ENCODE assay signal across 8 mouse cellular contexts in the genomic region with DNA sequence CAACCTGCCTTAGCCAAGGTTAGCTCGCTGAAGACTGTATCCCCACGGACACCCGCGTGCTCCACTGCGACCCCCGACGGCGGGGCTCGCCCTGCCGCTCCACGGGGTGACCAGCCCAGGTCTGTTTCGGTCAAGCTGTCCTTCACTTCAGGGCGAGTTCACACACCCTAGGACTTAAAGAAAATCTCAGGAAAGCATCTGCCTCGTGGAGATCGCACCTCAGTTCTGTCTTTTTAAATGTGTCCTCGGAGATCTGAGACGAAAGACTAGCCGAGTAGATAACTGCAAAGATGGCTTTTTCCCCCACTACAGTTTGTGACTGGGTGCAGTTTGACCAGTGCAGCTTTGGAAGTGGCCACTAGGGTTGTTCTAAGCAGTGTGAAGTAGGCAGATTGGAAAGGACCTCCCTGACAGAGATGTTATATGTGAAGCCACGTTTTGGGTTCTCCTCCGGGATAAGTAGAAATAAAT. TPM values are rescaled to one million over a fixed set of nuclear protein-coding genes. Genes with fewer than 3 reads are reported as not detected.
DNase-seq lines count a peak whose midpoint lies in the region; ATAC-seq and TF ChIP-seq lines count a peak whose summit lies in the region.

No protein-coding gene starts in this region.

- no peaks in the 10 kb centered on the region for H3K36me3 ChIP-seq in ES-E14 (ENCODE audit: control insufficient read depth, insufficient read depth, low read length, poor library complexity, severe bottlenecking)
- no peaks in the 10 kb centered on the region for H3K36me3 ChIP-seq in forebrain, postnatal 0 days (ENCODE audit: insufficient read depth)
- H3K36me3 ChIP-seq in liver, postnatal 0 days (replicated peaks; ENCODE audit: insufficient read depth, low read length) = no peaks in the 10 kb centered on the region
- H3K36me3 ChIP-seq in neural tube, embryonic 12.5 days = no peaks in the 10 kb centered on the region
- no peaks in the 10 kb centered on the region for H3K36me3 ChIP-seq in testis, adult 2 months (ENCODE audit: control insufficient read depth, insufficient read depth, low read length)

- TF ChIP-seq EP300 in liver, postnatal 0 days (IDR thresholded peaks at IDR 0.05; ENCODE audit: low read depth) = no peak

- peak; percentile 58 for ATAC-seq in forebrain, postnatal 0 days
- peak; percentile 66 for ATAC-seq in liver, postnatal 0 days
- ATAC-seq in neural tube, embryonic 12.5 days (ENCODE audit: low FRiP score, low read depth) = peak; percentile 63

- peak; percentile 37 for DNase-seq in ES-E14 (ENCODE audit: low read depth, low spot score)
- peak; percentile 40 for DNase-seq in c-Kit-positive CD71-positive TER-119-positive erythroid progenitor cells, embryonic 14.5 days (ENCODE audit: low spot score)
- DNase-seq in forebrain, postnatal 0 days = peak; percentile 71
- DNase-seq in heart, postnatal 36 days = peak; percentile 36 to 44
- peak; percentile 71 for DNase-seq in layer of hippocampus, adult 11-12 months (ENCODE audit: low spot score)
- peak; percentile 54 for DNase-seq in liver, postnatal 0 days

- H3K4me3 ChIP-seq in ES-E14 (ENCODE audit: insufficient read depth in 1 of 2, low read depth in 1 of 2, low read length in 2 of 2, poor library complexity in 1 of 2, severe bottlenecking in 1 of 2) = peak overlapping the region; percentile 66 to 81
- peak overlapping the region; percentile 71 for H3K4me3 ChIP-seq in forebrain, postnatal 0 days (ENCODE audit: low read depth, low read length)
- peak overlapping the region; percentile 77 for H3K4me3 ChIP-seq in liver, postnatal 0 days (ENCODE audit: low read depth, low read length)
- H3K4me3 ChIP-seq in neural tube, embryonic 12.5 days = peak overlapping the region; percentile 56
- H3K4me3 ChIP-seq in testis, adult 2 months (ENCODE audit: control insufficient read depth, low read depth, low read length) = peak overlapping the region; percentile 82

- 2% methylated on average over 20 of the region's 20 CpGs for WGBS in forebrain, postnatal 0 days
- WGBS in liver, postnatal 0 days (ENCODE audit: insufficient replicate concordance) = 3% methylated on average over 20 of the region's 20 CpGs
- 3% methylated on average over 20 of the region's 20 CpGs for whole genome bisulfite sequencing in neural tube, embryonic 12.5 days

- H3K9me3 ChIP-seq in ES-E14 (ENCODE audit: control insufficient read depth, insufficient read depth, low read depth, low read length) = no peaks in the 10 kb centered on the region
- H3K9me3 ChIP-seq in forebrain, postnatal 0 days (ENCODE audit: low read length) = no peaks in the 10 kb centered on the region
- H3K9me3 ChIP-seq in liver, postnatal 0 days (ENCODE audit: low read length) = no peaks in the 10 kb centered on the region
- no peaks in the 10 kb centered on the region for H3K9me3 ChIP-seq in neural tube, embryonic 12.5 days

- peaks cover 0 to 4% of the 10 kb centered on the region in 2 experiments; a peak in 1 of 4 replicates for H3K4me1 ChIP-seq in ES-E14 (ENCODE audit: control insufficient read depth in 2 of 2, insufficient read depth in 2 of 2, low read length in 2 of 2, poor library complexity in 1 of 2)
- no peaks in the 10 kb centered on the region; the same call in 1 of the 2 replicates for H3K4me1 ChIP-seq in forebrain, postnatal 0 days (ENCODE audit: insufficient read depth)
- peaks cover 6% of the 10 kb centered on the region; the same call in 1 of the 2 replicates for H3K4me1 ChIP-seq in liver, postnatal 0 days (ENCODE audit: insufficient read depth)
- H3K4me1 ChIP-seq in neural tube, embryonic 12.5 days = no peaks in the 10 kb centered on the region; the same call in 1 of the 2 replicates
- peaks cover 2% of the 10 kb centered on the region for H3K4me1 ChIP-seq in testis, adult 2 months (ENCODE audit: control insufficient read depth, insufficient read depth, low read length)

- in situ Hi-C loops in ES-E14 (cut with MboI; ENCODE audit: low sequenced_read_pairs in 2 of 2, unreplicated experiment in 2 of 2) = no loop called here

- no peak overlapping the region for H3K27ac ChIP-seq in ES-E14 (ENCODE audit: insufficient read depth, low read depth, low read length, poor library complexity, severe bottlenecking)
- peak overlapping the region; percentile 85 for H3K27ac ChIP-seq in forebrain, postnatal 0 days (ENCODE audit: low read depth, low read length)
- H3K27ac ChIP-seq in liver, postnatal 0 days (ENCODE audit: low read depth) = peak overlapping the region; percentile 66
- H3K27ac ChIP-seq in neural tube, embryonic 12.5 days = no peak overlapping the region
- H3K27ac ChIP-seq in testis, adult 2 months (ENCODE audit: control insufficient read depth, insufficient read depth, low read depth, low read length) = peak overlapping the region; percentile 1; the same call in 1 of the 2 replicates

- intact Hi-C loops in heart, postnatal 36 days (cut with DNase I) = loop anchor here (10.0 kb wide), 1 partner anchor 506 kb away; no protein-coding TSS in a partner anchor

- no peak overlapping the region for H3K9ac ChIP-seq in ES-E14 (ENCODE audit: insufficient read depth, low read depth, low read length, poor library complexity, severe bottlenecking)
- H3K9ac ChIP-seq in forebrain, postnatal 0 days = peak overlapping the region; percentile 78
- peak overlapping the region; percentile 76 for H3K9ac ChIP-seq in liver, postnatal 0 days (replicated peaks)
- peak overlapping the region; percentile 69 for H3K9ac ChIP-seq in neural tube, embryonic 12.5 days

- no peaks in the 10 kb centered on the region for H3K27me3 ChIP-seq in forebrain, postnatal 0 days (ENCODE audit: insufficient read depth, low read length)
- no peaks in the 10 kb centered on the region for H3K27me3 ChIP-seq in liver, postnatal 0 days (ENCODE audit: insufficient read depth, low read length)
- H3K27me3 ChIP-seq in neural tube, embryonic 12.5 days (replicated peaks) = no peaks in the 10 kb centered on the region
- no peaks in the 10 kb centered on the region for H3K27me3 ChIP-seq in testis, adult 2 months (ENCODE audit: control insufficient read depth, insufficient read depth, low read length)

- H3K4me2 ChIP-seq in forebrain, postnatal 0 days (ENCODE audit: low read depth) = peak overlapping the region; percentile 82
- H3K4me2 ChIP-seq in liver, postnatal 0 days (ENCODE audit: low read depth, low read length) = peak overlapping the region; percentile 91
- H3K4me2 ChIP-seq in neural tube, embryonic 12.5 days (replicated peaks) = peak overlapping the region; percentile 86

- TF ChIP-seq POLR2A in testis, adult 2 months (IDR thresholded peaks at IDR 0.05; ENCODE audit: control insufficient read depth, low read depth, low read length) = no peak; the same call in 1 of the 2 replicates

- peak; percentile 71 for TF ChIP-seq CTCF in forebrain, postnatal 0 days (IDR thresholded peaks at IDR 0.05; ENCODE audit: low read depth)
- peak; percentile 63 for TF ChIP-seq CTCF in liver, postnatal 0 days (IDR thresholded peaks at IDR 0.05; ENCODE audit: low read depth)
- no peak for TF ChIP-seq CTCF in testis, adult 2 months (IDR thresholded peaks at IDR 0.05; ENCODE audit: control insufficient read depth, insufficient read depth, insufficient replicate concordance, low read depth, low read length)

TF ChIP-seq in ES-E14, 5 proteins besides CTCF, POLR2A, EP300 and RAD21:
- TF ChIP-seq CHD2 (IDR thresholded peaks at IDR 0.05; ENCODE audit: low read depth, low read length) (no peak), ZC3H11A (IDR thresholded peaks at IDR 0.05; ENCODE audit: borderline replicate concordance, low read depth, low read length) (0 out of 2 replicates have a peak, but pooled peaks have one; percentile 37)

RNA-seq across cellular contexts. Expression of a gene that starts 0.6 kb away (rescaled TPM):
- 1.6 and 1.7 TPM in 2 replicates for total RNA-seq in ES-E14 (2012; rRNA removed)
- 6.8 and 8.0 TPM in 2 replicates for total RNA-seq in forebrain, postnatal 0 days (2014; rRNA removed)
- polyA plus RNA-seq in forebrain, postnatal 0 days (2015; fragmentation: Nextera tagmentation; extraction: Ambion mirVana) = 5.8 and 6.2 TPM in 2 replicates
- total RNA-seq in heart, postnatal 36 days (2021) = 10 to 100 TPM; 10.6 to 10.8 TPM
- polyA plus RNA-seq in liver, postnatal 0 days (2015; fragmentation: Nextera tagmentation; extraction: Ambion mirVana) = 0.58 and 1.00 TPM in 2 replicates
- polyA plus RNA-seq in neural tube, embryonic 12.5 days (2016; fragmentation: Nextera tagmentation; extraction: Ambion mirVana) = 2.0 and 2.5 TPM in 2 replicates
- 13.2 and 13.7 TPM in 2 replicates for polyA plus RNA-seq in testis, adult 2 months (2012; rRNA removed)

RNA-seq across cellular contexts. Expression of a gene that starts 0.7 kb away (rescaled TPM):
- 0.27 TPM in 1 of 2 replicates, not detected in the other for total RNA-seq in ES-E14 (2012; rRNA removed)
- total RNA-seq in forebrain, postnatal 0 days (2014; rRNA removed) = 2.0 and 6.2 TPM in 2 replicates
- polyA plus RNA-seq in forebrain, postnatal 0 days (2015; fragmentation: Nextera tagmentation; extraction: Ambion mirVana) = 12.6 and 20.7 TPM in 2 replicates
- total RNA-seq in heart, postnatal 36 days (2021) = 1 to 10 TPM in 1 of 2 experiments, under 1 TPM in 1; 0.87 to 1.6 TPM
- not detected in 2 replicates for polyA plus RNA-seq in liver, postnatal 0 days (2015; fragmentation: Nextera tagmentation; extraction: Ambion mirVana)
- polyA plus RNA-seq in neural tube, embryonic 12.5 days (2016; fragmentation: Nextera tagmentation; extraction: Ambion mirVana) = 7.6 and 8.8 TPM in 2 replicates
- polyA plus RNA-seq in testis, adult 2 months (2012; rRNA removed) = 264 and 277 TPM in 2 replicates

Comparison
In these comparisons a context has a peak if more than half of its experiments do, and no peak if none do; other contexts are left out.
1. H3K27ac ChIP-seq: peak in forebrain, postnatal 0 days (single experiment), liver, postnatal 0 days (single experiment) and testis, adult 2 months (single experiment); none in ES-E14 (single experiment) and neural tube, embryonic 12.5 days (single experiment).
2. RNA of a gene that starts 0.7 kb away (polyA plus RNA-seq): 264 to 277 TPM in testis, adult 2 months; 12.6 to 20.7 TPM in forebrain, postnatal 0 days, 7.6 to 8.8 TPM in neural tube, embryonic 12.5 days and not detected in liver, postnatal 0 days; every median in the first group is over 10 times any median in the second.
3. Peak in every context shown above with its lines, with median percentiles within 50 percentile points of each other: DNase-seq, H3K4me3 ChIP-seq, ATAC-seq and H3K4me2 ChIP-seq.